Mouse (Mus musculus): ENCODE measurements around the gene Crabp2.

GRCm38 (mm10) chr3:87934026-87934425 is 14.4 kb upstream of the Crabp2 start:
- no peak for TF ChIP-seq CTCF (IDR thresholded peaks at IDR 0.05; ENCODE audit: low read depth)
- no peak for TF ChIP-seq EP300 (IDR thresholded peaks at IDR 0.05; ENCODE audit: low read depth)

Measured in liver, postnatal 0 days (tissue).